Comparison of ENCODE assay signal across 8 mouse cellular contexts in genomic region chr10:76622928-76623680, GRCm38 (mm10). TPM values are rescaled to one million over a fixed set of nuclear protein-coding genes. Genes with fewer than 3 reads are reported as not detected.
DNase-seq lines count a peak whose midpoint lies in the region; ATAC-seq and TF ChIP-seq lines count a peak whose summit lies in the region.

Gene Col6a2 (minus strand): TSS chr10:76623630.

- 0 out of 2 replicates have a peak, but pooled peaks cover 2% of the 10 kb centered on the region for H3K4me1 ChIP-seq in hindbrain, embryonic 11.5 days (replicated peaks; ENCODE audit: control insufficient read depth, insufficient read depth, low read length)
- H3K4me1 ChIP-seq in lung, postnatal 0 days (ENCODE audit: insufficient read depth, low read depth, low read length), result peaks cover 3% of the 10 kb centered on the region; the same call in 1 of the 2 replicates

- H3K9ac ChIP-seq in hindbrain, embryonic 11.5 days (ENCODE audit: low read depth, low read length), result peak within 1 kb of the TSS; percentile 42
- H3K9ac ChIP-seq in lung, postnatal 0 days (replicated peaks; ENCODE audit: low read depth), result peak within 1 kb of the TSS; percentile 76

- TF ChIP-seq CTCF in lung, postnatal 0 days (IDR thresholded peaks at IDR 0.05), result peak; percentile 87

- no peak within 1 kb of the TSS; the same call in 1 of the 2 replicates for H3K27ac ChIP-seq in hindbrain, embryonic 11.5 days (ENCODE audit: low read depth, low read length)
- peak within 1 kb of the TSS; percentile 70 for H3K27ac ChIP-seq in lung, postnatal 0 days (ENCODE audit: low read length)

- peak within 1 kb of the TSS; percentile 63 for H3K4me2 ChIP-seq in hindbrain, embryonic 11.5 days (replicated peaks; ENCODE audit: low read depth, low read length)
- H3K4me2 ChIP-seq in lung, postnatal 0 days (replicated peaks; ENCODE audit: low read depth, low read length), result peak within 1 kb of the TSS; percentile 62

- H3K4me3 ChIP-seq in hindbrain, embryonic 11.5 days (ENCODE audit: low read depth, low read length), result peak within 1 kb of the TSS; percentile 34
- peak within 1 kb of the TSS; percentile 60 for H3K4me3 ChIP-seq in lung, postnatal 0 days (ENCODE audit: low read depth, low read length)

- no peaks in the 10 kb centered on the region; the same call in 1 of the 2 replicates for H3K27me3 ChIP-seq in hindbrain, embryonic 11.5 days (ENCODE audit: control insufficient read depth, insufficient read depth, low read length)
- H3K27me3 ChIP-seq in lung, postnatal 0 days (replicated peaks; ENCODE audit: insufficient read depth, low read length), result no peaks in the 10 kb centered on the region

- DNase-seq in MEL-GATA-1-ER (ENCODE audit: extremely low read depth, low read depth), result peak; percentile 15
- DNase-seq in cerebellum, adult 8-10 months, result peak; percentile 66
- DNase-seq in frontal cortex, postnatal 10 days (ENCODE audit: low spot score in 2 of 2), result peak; percentile 43 to 66
- DNase-seq in hindbrain, embryonic 11.5 days (ENCODE audit: low spot score), result peak; percentile 92
- peak; percentile 80 to 84 for DNase-seq in layer of hippocampus, postnatal 10 days (ENCODE audit: low spot score in 2 of 2)
- DNase-seq in lung, postnatal 0 days (ENCODE audit: low spot score), result peak; percentile 97
- peak; percentile 74 for DNase-seq in right cerebral cortex, adult 18-20 months
- peak; percentile 94 for DNase-seq in urinary bladder, postnatal 25 days (ENCODE audit: low spot score)

- no peaks in the 10 kb centered on the region for H3K36me3 ChIP-seq in hindbrain, embryonic 11.5 days (ENCODE audit: control insufficient read depth, insufficient read depth, low read length)
- H3K36me3 ChIP-seq in lung, postnatal 0 days (ENCODE audit: insufficient read depth, low read length), result no peaks in the 10 kb centered on the region

- WGBS in hindbrain, embryonic 11.5 days, result 3% methylated on average over 30 of the region's 31 CpGs
- 3% methylated on average over 27 of the region's 31 CpGs for WGBS in lung, postnatal 0 days

- no peaks in the 10 kb centered on the region for H3K9me3 ChIP-seq in hindbrain, embryonic 11.5 days (ENCODE audit: control insufficient read depth, low read length)
- H3K9me3 ChIP-seq in lung, postnatal 0 days (ENCODE audit: low read length), result no peaks in the 10 kb centered on the region

- 0 out of 2 replicates have a peak, but pooled peaks have one; percentile 49 for TF ChIP-seq EP300 in lung, postnatal 0 days (IDR thresholded peaks at IDR 0.05)

- peak; percentile 87 for ATAC-seq in hindbrain, embryonic 11.5 days (ENCODE audit: low FRiP score)
- peak; percentile 95 for ATAC-seq in lung, postnatal 0 days

RNA-seq across cellular contexts. Expression of gene Col6a2, which starts in this region (rescaled TPM):
- polyA plus RNA-seq in hindbrain, embryonic 11.5 days (2014; fragmentation: Nextera tagmentation; extraction: Ambion mirVana), result 12.6 and 13.3 TPM in 2 replicates
- 10 to 100 TPM; 15.6 to 17.8 TPM for total RNA-seq in layer of hippocampus, postnatal 10 days (2021)
- 242 and 272 TPM in 2 replicates for polyA plus RNA-seq in lung, postnatal 0 days (2015; fragmentation: Nextera tagmentation; extraction: Ambion mirVana)

Comparison
In these comparisons a context has a peak if more than half of its experiments do, and no peak if none do; other contexts are left out.
1. RNA of gene Col6a2 (polyA plus RNA-seq): 242 to 272 TPM in lung, postnatal 0 days; 12.6 to 13.3 TPM in hindbrain, embryonic 11.5 days; every median in the first group is over 10 times any median in the second.
2. DNase-seq: peak in every context shown above with its lines; median percentile 97 in lung, postnatal 0 days; 94 in urinary bladder, postnatal 25 days; 92 in hindbrain, embryonic 11.5 days; 82 in layer of hippocampus, postnatal 10 days; 74 in right cerebral cortex, adult 18-20 months; 66 in cerebellum, adult 8-10 months; 54 in frontal cortex, postnatal 10 days; 15 in MEL-GATA-1-ER.